Mouse (Mus musculus) erythroblast, embryonic 14.5 days (primary cell): ENCODE results near the gene Tenm2.

Experiments used
- GATA1 ChIP-seq: IDR thresholded peaks from 2 replicates; pipeline ENCODE4 v1.6.1; 2012; ENCODE audit warnings: low read length, inconsistent platforms, mixed read lengths
- TAL1 ChIP-seq: IDR thresholded peaks from 3 replicates; pipeline ENCODE4 v1.6.1; 2012; ENCODE audit warnings: low read length, inconsistent platforms, mixed read lengths

DNA sequence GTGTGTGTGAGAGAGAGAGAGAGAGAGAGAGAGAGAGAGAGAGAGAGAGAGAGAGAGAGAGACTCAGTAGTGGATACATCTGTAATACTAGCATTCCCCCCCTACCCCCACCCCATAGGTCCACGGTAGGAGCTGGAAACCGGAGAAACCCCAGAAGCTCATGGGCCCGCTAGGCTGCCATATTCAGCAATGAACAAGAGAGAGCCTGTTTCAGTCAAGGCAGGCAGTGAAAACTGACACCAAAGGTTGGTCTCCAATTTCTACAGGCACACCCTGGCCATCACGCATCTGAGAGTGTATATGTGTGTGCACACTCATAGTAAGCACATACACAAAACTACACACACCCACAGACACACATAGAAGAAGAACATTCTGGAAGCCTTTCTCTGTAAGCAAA lies 685.1 kb downstream of the Tenm2 start:
- TF ChIP-seq GATA1 (no peak), TAL1 (no peak)
